24 mouse cellular contexts compared by ENCODE assay signal in the genomic region with DNA sequence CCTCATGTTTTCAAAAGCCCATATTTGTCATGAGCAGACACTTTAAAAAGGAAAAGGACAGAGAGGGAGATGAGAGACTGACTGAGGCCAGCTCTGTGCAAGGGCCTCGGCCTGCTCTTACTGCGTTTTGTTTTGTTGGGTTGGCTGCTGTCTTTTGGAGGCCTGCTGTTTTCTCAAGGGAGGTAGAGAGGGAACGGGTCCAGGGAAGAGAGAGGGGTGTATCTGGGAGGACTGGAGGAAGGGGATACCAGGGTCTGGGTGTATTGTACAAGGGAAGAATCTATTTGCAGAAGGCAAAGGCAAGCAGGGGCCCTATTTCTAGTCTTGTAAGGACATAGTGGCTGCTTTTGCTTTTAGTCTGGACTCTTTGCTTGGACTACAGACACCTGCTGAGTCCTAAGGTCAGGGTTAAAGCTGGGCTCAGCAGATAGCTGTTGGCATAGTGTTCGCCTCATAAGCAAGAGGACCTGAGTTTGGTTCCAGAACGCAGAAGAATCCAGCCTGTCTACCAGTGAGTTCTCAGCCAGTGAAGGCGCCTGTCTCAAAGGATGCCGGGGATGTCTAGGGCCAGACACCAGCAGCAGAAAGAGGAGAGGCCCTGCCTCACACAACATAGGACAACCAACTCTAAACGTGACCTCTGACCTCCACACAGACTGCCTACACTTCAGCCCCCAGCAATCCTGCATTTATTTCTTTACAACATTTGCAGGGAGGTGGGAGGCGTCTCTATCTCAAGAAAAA. TPM values are rescaled to one million over a fixed set of nuclear protein-coding genes. Genes with fewer than 3 reads are reported as not detected.
DNase-seq lines count a peak whose midpoint lies in the region; ATAC-seq and TF ChIP-seq lines count a peak whose summit lies in the region.
"Had no signal": no experiment of that assay in that cellular context is flagged by ENCODE, and none has a peak within 500 bp of the region (broad histone marks: within the 10 kb centered on the region; RNA-seq: fewer than 3 reads in every experiment).

No protein-coding gene starts in this region.

- no peak for TF ChIP-seq EP300 in heart, adult 2 months (IDR thresholded peaks at IDR 0.05; ENCODE audit: insufficient read depth, low read depth, low read length)

- no peak for TF ChIP-seq CTCF in gastrocnemius, adult 2 months (IDR thresholded peaks at IDR 0.05)
- TF ChIP-seq CTCF in heart, adult 2 months (IDR thresholded peaks at IDR 0.05), result no peak
- no peak for TF ChIP-seq CTCF in kidney, adult 2 months (conservative IDR thresholded peaks at IDR 0.05; ENCODE audit: insufficient read depth, insufficient read length, low read depth, low read length)

- DNase-seq in gastrocnemius, adult 2 months, result no peak
- DNase-seq in gastrocnemius, postnatal 25 days, result no peak
- no peak for DNase-seq in heart, adult 2 months
- DNase-seq in kidney, adult 2 months, result peak; percentile 12
- DNase-seq in yolk sac, embryonic 10.5 days (ENCODE audit: low spot score), result peak; percentile 54
- DNase-seq: adrenal gland, postnatal 25 days; cerebellum, adult 18-20 months; cerebellum, adult 9-11 months; cerebellum, postnatal 36 days; gastrocnemius, postnatal 14 days; heart, postnatal 14 days; kidney, adult 9 months had no signal

- TF ChIP-seq POLR2A in heart, adult 2 months (IDR thresholded peaks at IDR 0.05; ENCODE audit: insufficient read depth, low read depth, low read length), result no peak
- no peak for TF ChIP-seq POLR2A in kidney, adult 2 months (IDR thresholded peaks at IDR 0.05; ENCODE audit: low read depth, low read length)

- peaks cover 4% of the 10 kb centered on the region; the same call in 1 of the 2 replicates for H3K9me3 ChIP-seq in heart, embryonic 12.5 days (replicated peaks)
- no peaks in the 10 kb centered on the region for H3K9me3 ChIP-seq in kidney, embryonic 16.5 days (ENCODE audit: low read length)
- H3K9me3 ChIP-seq: embryonic facial prominence, embryonic 13.5 days; heart, embryonic 15.5 days; hindbrain, embryonic 13.5 days; intestine, embryonic 15.5 days had no signal

- intact Hi-C loops in gastrocnemius, adult 2 months (cut with DNase I), result no loop called here
- intact Hi-C loops in heart, adult 2 months (cut with DNase I), result no loop called here

- H3K4me1 ChIP-seq in heart, embryonic 12.5 days (replicated peaks), result 0 out of 2 replicates have a peak, but pooled peaks cover 9% of the 10 kb centered on the region
- 0 out of 2 replicates have a peak, but pooled peaks cover 1% of the 10 kb centered on the region for H3K4me1 ChIP-seq in heart, adult 2 months (ENCODE audit: control insufficient read depth, insufficient read depth, low read length)
- no peaks in the 10 kb centered on the region for H3K4me1 ChIP-seq in kidney, adult 2 months (ENCODE audit: control insufficient read depth, insufficient read depth, low read length)
- no peaks in the 10 kb centered on the region for H3K4me1 ChIP-seq in kidney, embryonic 16.5 days (ENCODE audit: insufficient read depth, low read length)
- H3K4me1 ChIP-seq: embryonic facial prominence, embryonic 13.5 days; heart, embryonic 15.5 days; hindbrain, embryonic 13.5 days; intestine, embryonic 15.5 days had no signal

- H3K27ac ChIP-seq in gastrocnemius, adult 2 months, result 0 out of 2 replicates have a peak overlapping the region, but pooled peaks have one; percentile 12
- H3K27ac ChIP-seq in heart, embryonic 12.5 days (ENCODE audit: poor library complexity, severe bottlenecking), result peak overlapping the region; percentile 47; the same call in 1 of the 2 replicates
- H3K27ac ChIP-seq in heart, adult 2 months, result no peak overlapping the region
- H3K27ac ChIP-seq in kidney, adult 2 months (ENCODE audit: insufficient read depth, low read depth, low read length), result no peak overlapping the region
- H3K27ac ChIP-seq in kidney, embryonic 16.5 days (ENCODE audit: low read length), result no peak overlapping the region
- H3K27ac ChIP-seq: embryonic facial prominence, embryonic 13.5 days; heart, embryonic 15.5 days; hindbrain, embryonic 13.5 days; intestine, embryonic 15.5 days had no signal

- no peak overlapping the region for H3K4me3 ChIP-seq in gastrocnemius, adult 2 months
- H3K4me3 ChIP-seq in heart, embryonic 12.5 days, result no peak overlapping the region
- no peak overlapping the region for H3K4me3 ChIP-seq in heart, adult 2 months
- no peak overlapping the region for H3K4me3 ChIP-seq in kidney, adult 2 months (ENCODE audit: insufficient read depth, low read depth, low read length)
- H3K4me3 ChIP-seq in kidney, embryonic 16.5 days (ENCODE audit: low read length), result no peak overlapping the region
- H3K4me3 ChIP-seq: embryonic facial prominence, embryonic 13.5 days; heart, embryonic 15.5 days; hindbrain, embryonic 13.5 days; intestine, embryonic 15.5 days had no signal

- WGBS in heart, embryonic 12.5 days, result 71% methylated on average over 9 of the region's 9 CpGs
- 78% methylated on average over 9 of the region's 9 CpGs for WGBS in heart, adult 2 months
- WGBS in kidney, adult 2 months, result 83% methylated on average over 9 of the region's 9 CpGs
- WGBS in kidney, embryonic 16.5 days, result 85% methylated on average over 9 of the region's 9 CpGs

- H3K9ac ChIP-seq in heart, embryonic 12.5 days, result no peak overlapping the region
- no peak overlapping the region for H3K9ac ChIP-seq in heart, adult 2 months (ENCODE audit: low read depth, low read length)
- H3K9ac ChIP-seq in kidney, embryonic 16.5 days (replicated peaks; ENCODE audit: low read length), result no peak overlapping the region
- H3K9ac ChIP-seq: embryonic facial prominence, embryonic 13.5 days; heart, embryonic 15.5 days; hindbrain, embryonic 13.5 days; intestine, embryonic 15.5 days had no signal

- ATAC-seq in heart, embryonic 12.5 days (ENCODE audit: insufficient number of reproducible peaks, low FRiP score), result no peak
- no peak for ATAC-seq in kidney, embryonic 16.5 days (ENCODE audit: low FRiP score, low TSS enrichment)
- ATAC-seq: activated CD4-positive, CD25-positive, alpha-beta regulatory T cell, adult 4 months; forebrain, embryonic 14.5 days; intestine, embryonic 15.5 days; Patski had no signal

- no peaks in the 10 kb centered on the region for H3K79me2 ChIP-seq in heart, adult 2 months (replicated peaks; ENCODE audit: control insufficient read depth, insufficient read depth, low read length)

- H3K4me2 ChIP-seq in heart, embryonic 12.5 days, result no peak overlapping the region
- H3K4me2 ChIP-seq in kidney, embryonic 16.5 days (replicated peaks; ENCODE audit: low read depth, low read length), result no peak overlapping the region
- H3K4me2 ChIP-seq: embryonic facial prominence, embryonic 13.5 days; heart, embryonic 15.5 days; hindbrain, embryonic 13.5 days; intestine, embryonic 15.5 days had no signal

- no peaks in the 10 kb centered on the region for H3K36me3 ChIP-seq in heart, embryonic 12.5 days
- no peaks in the 10 kb centered on the region for H3K36me3 ChIP-seq in heart, adult 2 months (ENCODE audit: control insufficient read depth, insufficient read depth, low read length)
- H3K36me3 ChIP-seq in kidney, adult 2 months (ENCODE audit: control insufficient read depth, insufficient read depth, low read length), result no peaks in the 10 kb centered on the region
- H3K36me3 ChIP-seq in kidney, embryonic 16.5 days (ENCODE audit: insufficient read depth, low read length), result no peaks in the 10 kb centered on the region
- H3K36me3 ChIP-seq: embryonic facial prominence, embryonic 13.5 days; heart, embryonic 15.5 days; hindbrain, embryonic 13.5 days; intestine, embryonic 15.5 days had no signal

- no peaks in the 10 kb centered on the region; the same call in 1 of the 2 replicates for H3K27me3 ChIP-seq in heart, embryonic 12.5 days (replicated peaks)
- no peaks in the 10 kb centered on the region for H3K27me3 ChIP-seq in heart, adult 2 months (ENCODE audit: control insufficient read depth, insufficient read depth, low read length)
- H3K27me3 ChIP-seq in kidney, adult 2 months (replicated peaks; ENCODE audit: control insufficient read depth, insufficient read depth, low read length), result no peaks in the 10 kb centered on the region
- H3K27me3 ChIP-seq in kidney, embryonic 16.5 days (ENCODE audit: insufficient read depth, low read length), result no peaks in the 10 kb centered on the region
- H3K27me3 ChIP-seq: CH12.LX; embryonic facial prominence, embryonic 13.5 days; heart, embryonic 15.5 days; hindbrain, embryonic 13.5 days; intestine, embryonic 15.5 days had no signal

RNA-seq across cellular contexts. Expression of gene Creg2, which starts 21.3 kb away (rescaled TPM):
- under 1 TPM in 1 of 2 experiments, not detected in 1; 0.08 TPM for total RNA-seq in gastrocnemius, adult 2 months (2021)
- under 1 TPM in 1 of 2 experiments, not detected in 1; 0.05 TPM for total RNA-seq in gastrocnemius, postnatal 25 days (2021)
- polyA plus RNA-seq in heart, embryonic 12.5 days (2016; fragmentation: Nextera tagmentation; extraction: Ambion mirVana), result 0.05 TPM in 2 replicates
- total RNA-seq in heart, adult 2 months (2021), result under 1 TPM in 1 of 2 experiments, not detected in 1; 0.05 TPM
- polyA plus RNA-seq in heart, adult 2 months (2012; rRNA removed), result 0.06 TPM in 1 of 2 replicates, not detected in the other
- polyA plus RNA-seq in kidney, adult 2 months (2012; rRNA removed), result 0.04 and 0.09 TPM in 2 replicates
- polyA plus RNA-seq in kidney, embryonic 16.5 days (2015; fragmentation: Nextera tagmentation; extraction: Ambion mirVana), result 0.04 and 0.08 TPM in 2 replicates
- total RNA-seq: CH12.LX; granulocyte monocyte progenitor cell, adult 5-6 weeks; heart, postnatal 14 days had no signal
- polyA plus RNA-seq: Patski had no signal

RNA-seq across cellular contexts. Expression of gene Rfx8, which starts 48.3 kb away (rescaled TPM):
- total RNA-seq in gastrocnemius, adult 2 months (2021), result not detected
- total RNA-seq in gastrocnemius, postnatal 25 days (2021), result under 1 TPM in 1 of 2 experiments, not detected in 1; 0.18 TPM
- polyA plus RNA-seq in heart, embryonic 12.5 days (2016; fragmentation: Nextera tagmentation; extraction: Ambion mirVana), result 0.69 and 1.2 TPM in 2 replicates
- total RNA-seq in heart, adult 2 months (2021), result under 1 TPM; 0.20 to 0.26 TPM
- 0.35 and 0.47 TPM in 2 replicates for polyA plus RNA-seq in heart, adult 2 months (2012; rRNA removed)
- polyA plus RNA-seq in kidney, adult 2 months (2012; rRNA removed), result not detected in 2 replicates
- 0.17 and 0.21 TPM in 2 replicates for polyA plus RNA-seq in kidney, embryonic 16.5 days (2015; fragmentation: Nextera tagmentation; extraction: Ambion mirVana)
- total RNA-seq: adrenal gland, adult 2 months; CH12.LX; granulocyte monocyte progenitor cell, adult 5-6 weeks had no signal
- polyA plus RNA-seq: activated CD4-positive, CD25-positive, alpha-beta regulatory T cell, adult 4 months; Patski had no signal

Comparison
In these comparisons a context has a peak if more than half of its experiments do, and no peak if none do; other contexts are left out.
1. H3K27ac ChIP-seq: peak in gastrocnemius, adult 2 months (single experiment) and heart, embryonic 12.5 days (single experiment); none in heart, adult 2 months (single experiment), kidney, adult 2 months (single experiment) and kidney, embryonic 16.5 days (single experiment).
2. DNase-seq: peak in kidney, adult 2 months (single experiment) and yolk sac, embryonic 10.5 days (single experiment); none in gastrocnemius, adult 2 months (single experiment), gastrocnemius, postnatal 25 days (single experiment) and heart, adult 2 months (0 of 2).